Mouse (Mus musculus) liver, postnatal 0 days (tissue): ENCODE data around the gene Klk13. TPM values are rescaled to one million over a fixed set of nuclear protein-coding genes. Genes with fewer than 3 reads are reported as not detected.

Experiments
- ATAC-seq: fragments of 200-750 bp; cut with Nextera tagmentation; 2 replicates; pipeline ENCODE4 v1.8.0; 2017; ENCODE audit warnings: mild to moderate bottlenecking, moderate library complexity
- DNase-seq: peaks from one replicate; pipeline ENCODE4 v3.0.0-alpha.2; 2016
- H3K27ac ChIP-seq: fragments of 300-500 bp; sonication (generic); 2 replicates; pipeline ENCODE4 v1.5.1; 2014; ENCODE audit warnings: antibody characterized with exemption, moderate library complexity, mild to moderate bottlenecking, low read depth
- H3K27me3 ChIP-seq: fragments of 300-500 bp; sonication (generic); 2 replicates; pipeline ENCODE4 v1.6.1; 2014; ENCODE audit warnings: low read length, control low read depth, mixed read lengths; ENCODE audit not compliant: insufficient read depth
- H3K36me3 ChIP-seq: fragments of 300-500 bp; sonication (generic); replicated peaks from 2 replicates; pipeline ENCODE4 v1.6.1; 2014; ENCODE audit warnings: mild to moderate bottlenecking, control low read depth, low read length, moderate library complexity, mixed read lengths; ENCODE audit not compliant: insufficient read depth
- H3K4me1 ChIP-seq: fragments of 300-500 bp; sonication (generic); 2 replicates; pipeline ENCODE4 v1.6.1; 2014; ENCODE audit warnings: antibody characterized with exemption, mild to moderate bottlenecking, control low read depth; ENCODE audit not compliant: insufficient read depth
- H3K4me2 ChIP-seq: fragments of 300-500 bp; sonication (generic); 2 replicates; pipeline ENCODE4 v1.6.1; 2014; ENCODE audit warnings: low read depth, mild to moderate bottlenecking, low read length, moderate library complexity, mixed read lengths
- H3K4me3 ChIP-seq: fragments of 300-500 bp; sonication (generic); 2 replicates; pipeline ENCODE4 v1.5.1; 2014; ENCODE audit warnings: low read depth, low read length
- H3K9ac ChIP-seq: fragments of 300-500 bp; sonication (generic); replicated peaks from 2 replicates; pipeline ENCODE4 v1.6.1; 2014; ENCODE audit warnings: mild to moderate bottlenecking, moderate library complexity
- H3K9me3 ChIP-seq: fragments of 300-500 bp; sonication (generic); 2 replicates; pipeline ENCODE4 v1.6.1; 2016; ENCODE audit warnings: mild to moderate bottlenecking, control low read depth, low read length, mixed read lengths
- CTCF ChIP-seq: sonication (generic); IDR thresholded peaks from 2 replicates; pipeline ENCODE4 v1.5.1; 2016; ENCODE audit warnings: antibody characterized with exemption, low read depth
- EP300 ChIP-seq: IDR thresholded peaks from 2 replicates; pipeline ENCODE4 v1.6.1; 2016; ENCODE audit warnings: antibody characterized with exemption, low read depth, mild to moderate bottlenecking
- WGBS: fragments of 180-500 bp; shearing (Covaris S2); extraction: QIAGEN DNeasy Blood & Tissue Kit; methylation state at CpG from one replicate; pipeline ENCODE4 v1.1.7; 2014; ENCODE audit not compliant: insufficient replicate concordance; 5-methylcytosine and 5-hydroxymethylcytosine counted together
- polyA plus RNA-seq: library from polyadenylated mRNA; unstranded; fragments of >200 nt; fragmentation: Nextera tagmentation; extraction: Ambion mirVana; gene quantifications from 2 replicates; pipeline ENCODE4 v1.2.1, GENCODE M21; 2015

The Klk13 gene
- polyA plus RNA-seq, 1 experiment from 2014 or later, result not detected

DNA sequence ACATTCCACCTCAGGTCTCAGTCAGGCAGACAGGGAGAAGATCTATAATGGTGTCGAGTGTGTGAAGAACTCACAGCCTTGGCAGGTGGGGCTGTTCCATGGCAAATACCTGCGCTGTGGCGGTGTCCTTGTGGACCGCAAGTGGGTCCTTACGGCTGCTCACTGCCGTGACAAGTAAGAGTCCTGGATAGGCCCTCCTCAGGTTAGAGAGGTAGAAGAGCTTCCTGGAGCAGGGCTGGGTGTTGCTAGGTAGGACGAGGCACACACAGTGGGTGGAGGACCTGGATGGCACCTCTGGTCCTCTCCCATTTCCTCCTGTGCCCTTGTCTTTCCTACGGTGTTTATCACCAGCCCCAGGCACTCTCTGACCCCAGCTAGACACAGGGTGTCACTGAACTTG is 57.3 kb downstream of the Klk13 start:
- ATAC-seq, result no peak
- Histone ChIP-seq H3K9me3 (no peaks in the 10 kb centered on the region), H3K4me2 (no peak overlapping the region), H3K27ac (no peak overlapping the region), H3K27me3 (no peaks in the 10 kb centered on the region), H3K9ac (no peak overlapping the region), H3K36me3 (no peaks in the 10 kb centered on the region), H3K4me3 (no peak overlapping the region), H3K4me1 (no peaks in the 10 kb centered on the region)
- WGBS, result 79% methylated on average over 8 of the region's 8 CpGs
- no peak for DNase-seq
- TF ChIP-seq EP300, result no peak
- TF ChIP-seq CTCF, result no peak

DNA sequence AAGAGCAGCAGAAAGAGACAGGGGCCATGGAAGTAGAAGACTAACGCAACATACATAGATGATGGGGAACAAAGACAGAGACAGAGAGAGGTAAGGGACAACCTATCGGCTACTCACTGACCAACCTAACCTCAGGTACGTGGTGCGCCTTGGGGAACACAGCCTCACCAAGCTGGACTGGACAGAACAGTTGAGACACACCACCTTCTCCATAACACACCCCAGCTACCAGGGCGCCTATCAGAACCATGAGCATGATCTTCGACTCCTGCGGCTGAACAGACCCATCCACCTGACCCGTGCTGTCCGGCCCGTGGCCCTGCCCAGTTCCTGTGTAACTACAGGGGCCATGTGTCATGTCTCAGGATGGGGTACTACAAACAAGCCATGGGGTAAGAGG is 58.3 kb downstream of the Klk13 start:
- DNase-seq (no peak), ATAC-seq (no peak)
- H3K36me3 ChIP-seq, result no peaks in the 10 kb centered on the region
- no peaks in the 10 kb centered on the region for H3K4me1 ChIP-seq
- no peaks in the 10 kb centered on the region for H3K9me3 ChIP-seq
- no peak overlapping the region for H3K4me2 ChIP-seq
- no peak for TF ChIP-seq CTCF
- TF ChIP-seq EP300, result no peak
- H3K4me3 ChIP-seq, result no peak overlapping the region
- WGBS, result 83% methylated on average over 10 of the region's 10 CpGs
- H3K9ac ChIP-seq, result no peak overlapping the region
- no peaks in the 10 kb centered on the region for H3K27me3 ChIP-seq
- H3K27ac ChIP-seq, result no peak overlapping the region

DNA sequence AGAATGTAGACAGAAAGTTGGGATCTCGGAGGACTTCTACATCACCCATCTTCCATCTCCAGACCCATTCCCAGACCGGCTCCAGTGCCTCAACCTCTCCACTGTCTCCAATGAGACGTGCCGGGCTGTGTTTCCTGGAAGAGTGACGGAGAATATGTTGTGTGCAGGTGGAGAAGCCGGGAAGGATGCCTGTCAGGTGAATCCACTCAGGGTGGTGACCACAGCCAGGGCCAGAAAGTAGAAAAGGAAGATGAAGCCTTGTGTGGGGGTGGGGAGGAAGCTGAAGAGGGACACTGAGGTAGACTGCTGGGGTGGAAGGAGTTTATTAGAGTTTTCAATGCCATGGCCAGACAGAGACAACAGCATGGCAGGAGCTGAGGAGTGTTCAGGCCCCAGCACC is 59.5 kb downstream of the Klk13 start:
- DNase-seq (no peak), ATAC-seq (no peak)
- Histone ChIP-seq H3K36me3 (no peaks in the 10 kb centered on the region), H3K27ac (no peak overlapping the region), H3K4me1 (no peaks in the 10 kb centered on the region), H3K9ac (no peak overlapping the region), H3K27me3 (no peaks in the 10 kb centered on the region), H3K4me2 (no peak overlapping the region), H3K9me3 (no peaks in the 10 kb centered on the region), H3K4me3 (no peak overlapping the region)
- WGBS, result 80% methylated on average over 6 of the region's 6 CpGs
- TF ChIP-seq CTCF (no peak), EP300 (no peak)

DNA sequence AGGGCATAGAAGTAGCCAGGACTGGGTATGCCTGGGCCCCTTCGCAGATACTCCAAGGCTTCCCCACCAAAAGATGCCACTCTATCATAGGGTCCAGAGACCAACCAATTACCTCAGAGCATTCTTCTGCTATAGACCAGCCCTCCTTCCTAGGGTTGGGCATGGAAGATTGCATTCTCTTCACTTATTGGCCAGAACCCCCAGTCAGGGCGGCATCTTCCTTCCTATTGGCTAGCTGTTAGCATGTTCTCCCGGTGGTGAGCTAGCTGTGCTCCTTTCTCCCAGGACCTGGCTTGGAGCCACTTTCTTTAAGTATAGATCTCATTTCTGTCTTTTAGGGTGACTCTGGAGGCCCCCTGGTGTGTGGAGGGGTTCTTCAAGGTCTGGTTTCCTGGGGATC is 60.5 kb downstream of the Klk13 start:
- H3K9me3 ChIP-seq, result no peaks in the 10 kb centered on the region
- H3K9ac ChIP-seq, result no peak overlapping the region
- no peaks in the 10 kb centered on the region for H3K36me3 ChIP-seq
- H3K4me1 ChIP-seq, result no peaks in the 10 kb centered on the region
- 71% methylated on average over 3 of the region's 3 CpGs for WGBS
- ATAC-seq (no peak), DNase-seq (no peak)
- H3K27ac ChIP-seq, result no peak overlapping the region
- no peaks in the 10 kb centered on the region for H3K27me3 ChIP-seq
- no peak for TF ChIP-seq EP300
- no peak for TF ChIP-seq CTCF
- no peak overlapping the region for H3K4me3 ChIP-seq
- H3K4me2 ChIP-seq, result no peak overlapping the region

DNA sequence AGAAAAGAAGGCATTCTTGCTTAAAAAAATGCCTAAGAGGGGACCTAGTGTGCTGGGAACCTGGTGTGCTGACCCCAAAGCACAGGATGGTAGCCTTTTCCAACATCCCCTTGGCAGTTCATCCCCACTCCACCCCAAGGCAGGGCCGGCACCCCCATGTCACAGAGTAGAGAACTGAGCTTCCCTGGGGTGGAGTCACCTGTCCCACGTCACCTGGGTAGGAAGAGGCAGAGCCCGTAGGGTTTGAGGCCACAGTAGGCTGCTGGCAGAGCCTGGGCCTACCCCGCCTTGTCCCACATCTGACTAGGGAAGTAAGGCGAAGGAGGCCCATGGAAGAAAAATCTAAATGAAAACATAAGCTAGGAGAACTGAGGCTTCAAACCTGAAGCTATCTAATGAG is 62.0 kb downstream of the Klk13 start, which contains the start of gene Klk11:
Klk11 (plus strand) TSS at position 241 of the 400 bp plus-strand sequence.
- ATAC-seq, result no peak
- no peak for DNase-seq
- H3K4me1 ChIP-seq, result no peaks in the 10 kb centered on the region
- no peak within 1 kb of the TSS for H3K4me3 ChIP-seq
- no peak within 1 kb of the TSS for H3K27ac ChIP-seq
- H3K36me3 ChIP-seq, result no peaks in the 10 kb centered on the region
- no peaks in the 10 kb centered on the region for H3K9me3 ChIP-seq
- H3K27me3 ChIP-seq, result no peaks in the 10 kb centered on the region
- WGBS, result 83% methylated on average over 5 of the region's 5 CpGs
- H3K9ac ChIP-seq, result no peak within 1 kb of the TSS
- no peak within 1 kb of the TSS for H3K4me2 ChIP-seq
- TF ChIP-seq EP300, result no peak
- no peak for TF ChIP-seq CTCF

DNA sequence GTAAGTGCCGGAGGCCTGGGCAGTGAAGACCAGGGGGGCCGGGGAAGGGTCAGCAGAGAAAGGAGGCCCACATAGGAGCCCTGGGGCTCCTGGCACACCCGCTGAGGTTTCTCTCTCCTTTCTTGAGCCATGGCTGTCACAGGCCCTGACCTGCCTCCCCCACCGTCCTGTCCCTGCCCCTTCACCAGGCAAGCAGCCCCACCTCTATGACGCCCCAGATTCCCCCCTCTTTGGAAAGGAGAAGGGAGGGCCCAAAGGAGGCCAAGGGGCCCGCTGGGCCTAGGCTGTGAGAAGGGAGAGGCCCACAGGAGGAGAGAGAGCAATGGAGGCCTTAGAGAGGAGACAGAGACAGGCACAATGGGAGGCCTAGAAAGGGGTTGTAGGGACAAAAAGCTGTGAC is 62.4 kb downstream of the Klk13 start:
- no peaks in the 10 kb centered on the region for H3K4me1 ChIP-seq
- no peak overlapping the region for H3K4me2 ChIP-seq
- H3K27ac ChIP-seq, result no peak overlapping the region
- H3K36me3 ChIP-seq, result no peaks in the 10 kb centered on the region
- TF ChIP-seq CTCF, result no peak
- TF ChIP-seq EP300, result no peak
- no peak overlapping the region for H3K9ac ChIP-seq
- no peaks in the 10 kb centered on the region for H3K9me3 ChIP-seq
- no peak for DNase-seq
- H3K27me3 ChIP-seq, result no peaks in the 10 kb centered on the region
- H3K4me3 ChIP-seq, result no peak overlapping the region
- no peak for ATAC-seq
- 59% methylated on average over 6 of the region's 6 CpGs for WGBS

DNA sequence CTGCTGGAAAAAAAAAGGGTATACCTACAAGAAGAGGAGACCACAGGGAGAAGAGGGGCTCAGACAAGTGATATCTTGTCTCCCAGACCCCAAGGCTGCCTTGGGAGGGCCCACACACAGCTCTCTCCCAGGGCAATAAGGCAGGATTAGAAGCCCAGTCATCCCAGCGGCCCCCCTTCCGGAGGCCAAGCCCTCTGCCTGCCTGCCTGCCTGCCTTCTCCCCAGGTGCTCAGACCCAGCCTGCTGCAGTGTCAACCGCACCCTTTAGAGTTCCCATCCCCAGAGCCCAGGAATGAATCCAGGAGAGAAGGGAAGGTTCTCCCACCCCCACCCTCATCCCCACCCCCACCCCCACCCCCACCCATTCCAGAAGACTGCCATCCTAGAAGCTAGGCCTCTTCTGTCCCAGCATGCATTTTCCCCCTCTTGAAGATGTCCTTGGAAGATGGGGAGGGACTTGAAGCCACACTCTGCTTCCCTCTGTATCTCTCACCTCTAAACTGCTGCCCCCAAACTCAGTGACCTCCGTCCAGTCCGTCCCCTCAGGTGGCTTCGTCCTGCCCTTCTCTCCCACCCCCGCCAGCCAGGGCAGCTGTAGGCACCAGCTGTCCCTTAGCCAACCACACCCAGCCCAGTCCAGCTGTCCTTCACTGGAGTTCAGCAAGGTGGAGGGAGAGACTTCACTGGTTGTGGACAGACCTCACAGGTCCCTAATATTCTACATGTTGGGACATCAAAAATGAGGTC is 63.1 kb downstream of the Klk13 start:
- 72% methylated on average over 7 of the region's 7 CpGs for WGBS
- Histone ChIP-seq H3K4me2 (no peak overlapping the region), H3K36me3 (no peaks in the 10 kb centered on the region), H3K9me3 (no peaks in the 10 kb centered on the region), H3K27me3 (no peaks in the 10 kb centered on the region), H3K27ac (no peak overlapping the region), H3K4me1 (no peaks in the 10 kb centered on the region), H3K4me3 (no peak overlapping the region), H3K9ac (no peak overlapping the region)
- TF ChIP-seq CTCF, result no peak
- TF ChIP-seq EP300, result no peak
- DNase-seq (no peak), ATAC-seq (no peak)
